Mouse (Mus musculus) kidney, adult 2 months (tissue): ENCODE results near the gene Hsph1.

Experiments used
- CTCF ChIP-seq: fragments of 200-500 bp; conservative IDR thresholded peaks from 2 replicates; pipeline ENCODE4 v1.5.1; 2011; ENCODE audit warnings: low read depth, mild to moderate bottlenecking, control low read depth, low read length, moderate library complexity, mixed read lengths; ENCODE audit not compliant: insufficient read depth, insufficient read length
- POLR2A ChIP-seq: fragments of 200-500 bp; IDR thresholded peaks from one replicate; pipeline ENCODE4 v1.6.1; 2011; ENCODE audit warnings: low read depth, low read length, control low read depth

DNA sequence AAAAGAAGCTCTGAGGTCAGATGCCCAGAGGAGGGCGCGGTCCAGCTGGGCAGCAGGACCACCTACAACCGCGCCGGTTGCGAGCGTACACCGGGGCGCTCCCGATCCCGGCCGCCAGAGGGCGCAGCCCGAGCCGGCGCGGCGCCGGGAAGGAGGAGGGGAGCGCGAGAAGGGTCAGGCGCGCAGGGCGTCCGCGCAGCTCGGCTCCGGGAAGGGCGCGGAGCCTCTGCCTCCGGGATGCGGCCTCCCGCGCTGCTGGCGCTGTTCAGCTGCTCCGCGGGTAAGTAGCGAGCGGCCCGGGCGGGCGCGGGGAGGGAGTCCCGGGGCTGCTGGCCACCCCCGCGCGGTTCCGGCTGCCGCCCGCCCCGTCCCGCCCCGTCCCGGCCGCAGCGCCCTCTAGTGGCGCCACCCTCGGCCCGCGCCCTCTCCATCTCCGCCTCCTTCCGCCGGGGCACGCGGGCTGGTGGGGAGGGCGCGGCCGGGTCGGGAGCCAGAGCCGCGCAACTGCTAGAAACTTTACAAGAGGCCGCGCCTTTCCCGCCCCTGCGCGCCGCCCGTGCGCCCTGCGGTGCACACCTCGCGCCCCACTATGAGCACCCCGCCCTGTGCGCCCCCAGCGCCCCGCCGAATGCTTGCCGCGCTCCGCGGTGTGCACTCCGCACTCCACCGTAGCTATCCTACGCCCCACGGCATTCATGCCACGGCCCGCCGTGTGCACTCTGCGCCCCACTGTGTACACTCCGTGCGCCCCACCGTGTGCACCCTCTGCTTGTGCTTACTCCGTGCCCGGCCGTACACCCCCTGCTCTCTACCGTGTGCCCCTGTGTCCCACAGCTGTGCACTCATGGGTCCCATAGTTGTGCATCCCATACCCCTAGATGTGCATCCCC, 42.2 kb upstream of the Hsph1 start, which contains the start of gene B3glct:
- TF ChIP-seq CTCF (peak; percentile 63), POLR2A (no peak)
